Mouse (Mus musculus) left cerebral cortex, postnatal 25 days (tissue): ENCODE measurements around the gene 2810021J22Rik. TPM values are rescaled to one million over a fixed set of nuclear protein-coding genes. Genes with fewer than 3 reads are reported as not detected.
A peak's percentile ranks its signal among the peaks of the same experiment; 100 is the strongest.
"Not testable (repeated sequence)": the region's sequence is repeated elsewhere in the genome, so short reads cannot be mapped to it uniquely, and the experiment has no call there.

ENCODE experiments used
- DNase-seq, 2 experiments: peaks; one replicate each; pipeline ENCODE4 v3.0.0; 2022; ENCODE audit warnings: low spot score in 2 of 2, mixed read lengths in 1 of 2
- intact Hi-C: fragments of 180-260 bp; cut with DNase I; formaldehyde crosslinking; loops from one replicate; pipeline ENCODE4 v1.15.1; 2025
- total RNA-seq, 2 experiments: library from RNA; stranded (reverse); gene quantifications; 2 replicates each; pipeline ENCODE4 v1.2.3; 2021

Gene 2810021J22Rik
- 10 to 100 TPM in 1 of 2 experiments, 1 to 10 TPM in 1; 9.3 to 10.2 TPM for total RNA-seq

- peak; percentile 81 to 90 for DNase-seq
Measured at GRCm38 (mm10) chr11:58867039-58867953, at the start of gene 2810021J22Rik. Gene 2810021J22Rik (plus strand): TSS chr11:58867216.

DNA sequence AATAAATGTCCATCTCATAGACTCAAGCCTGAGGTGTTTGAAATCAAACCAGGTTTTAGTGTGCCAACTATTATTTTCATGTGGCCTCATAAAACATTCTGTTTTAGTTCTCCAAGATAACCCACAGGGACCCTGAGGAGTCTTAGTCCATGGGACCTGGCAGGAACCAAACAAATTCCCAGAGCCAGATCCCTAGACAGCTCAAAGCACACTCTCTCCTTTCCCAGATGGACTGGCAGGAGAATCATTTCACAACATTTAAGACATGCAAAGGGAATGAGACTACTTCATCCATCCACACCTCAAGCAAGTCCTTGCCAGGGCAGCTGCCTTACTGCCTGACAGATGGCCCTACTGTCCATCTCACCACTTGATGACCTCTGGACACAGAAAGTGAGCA, 38.1 kb upstream of the 2810021J22Rik start, which contains the start of gene Olfr312:
Gene Olfr312, plus strand, starts transcription at position 301 of the 400 bp plus-strand sequence.
- DNase-seq, intact Hi-C loops: not testable (repeated sequence)

More at GRCm38 (mm10) chr11:58867039-58867953, at the start of gene 2810021J22Rik:
- intact Hi-C loops: no loop called here

- no peak for DNase-seq
- intact Hi-C loops: no loop called here
Measured at GRCm38 (mm10) chr11:58829764-58830163, 37.3 kb upstream of the 2810021J22Rik start.

DNA sequence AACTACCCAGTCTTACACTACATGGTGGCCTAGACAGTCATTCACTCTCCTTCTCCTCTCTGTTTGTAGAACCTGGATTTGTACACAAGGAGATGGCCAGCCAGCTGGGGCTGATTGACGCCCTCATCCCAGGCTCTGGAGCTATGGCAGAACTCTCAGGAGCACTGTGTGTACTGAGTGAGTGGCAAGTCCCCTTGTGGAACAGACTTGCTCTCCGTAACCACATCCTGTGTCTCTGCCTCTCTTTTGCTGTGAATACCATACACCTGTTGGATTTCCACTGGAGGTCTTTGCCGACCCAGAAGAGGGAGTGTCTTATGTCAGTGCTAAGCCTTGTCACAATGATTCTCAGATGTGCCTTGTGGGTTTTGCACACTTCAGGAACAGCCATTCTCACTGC, 34.5 kb upstream of the 2810021J22Rik start:
- intact Hi-C loops: not testable (repeated sequence)

DNA sequence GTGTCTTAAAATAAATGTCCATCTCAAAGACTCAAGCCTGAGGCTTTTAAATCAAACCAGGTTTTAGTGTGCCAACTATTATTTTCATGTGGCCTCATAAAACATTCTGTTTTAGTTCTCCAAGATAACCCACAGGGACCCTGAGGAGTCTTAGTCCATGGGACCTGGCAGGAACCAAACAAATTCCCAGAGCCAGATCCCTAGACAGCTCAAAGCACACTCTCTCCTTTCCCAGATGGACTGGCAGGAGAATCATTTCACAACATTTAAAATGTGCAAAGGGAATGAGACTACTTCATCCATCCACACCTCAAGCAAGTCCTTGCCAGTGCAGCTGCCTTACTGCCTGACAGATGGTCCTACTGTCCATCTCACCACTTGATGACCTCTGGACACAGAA, 28.1 kb upstream of the 2810021J22Rik start, which contains the start of gene Olfr311:
Gene Olfr311, plus strand, starts transcription at position 301 of the 400 bp plus-strand sequence.
- intact Hi-C loops, DNase-seq: not testable (repeated sequence)

More for the DNA sequence above, 34.5 kb upstream of the 2810021J22Rik start:
- DNase-seq: not testable (repeated sequence)

DNA sequence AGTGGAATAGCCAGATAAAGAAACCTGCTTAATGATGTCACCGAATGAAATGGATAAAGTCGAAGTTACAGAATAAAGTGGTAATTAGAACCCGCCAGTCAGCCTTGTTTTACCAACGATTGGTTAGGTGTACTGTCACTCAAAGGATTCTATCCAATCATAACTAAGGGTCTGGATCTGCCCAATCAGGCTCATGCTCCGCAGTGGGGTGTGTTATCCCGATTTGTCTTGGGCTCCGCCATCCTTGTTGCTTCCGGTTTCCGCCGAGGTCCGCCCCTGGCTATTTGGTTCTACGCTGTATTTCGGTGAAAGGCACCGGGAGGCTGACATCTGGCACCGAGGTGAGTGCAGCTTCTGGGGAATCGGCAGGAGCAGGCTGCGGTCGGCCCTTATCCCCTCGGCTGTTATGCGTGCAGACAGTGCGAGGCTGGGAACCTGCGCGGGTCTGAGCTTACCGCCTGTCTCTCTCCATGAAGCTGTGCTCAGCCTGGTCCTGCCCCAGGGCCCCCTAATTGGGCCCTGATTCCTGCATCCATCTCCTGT, 20.0 kb upstream of the 2810021J22Rik start, which contains the start of gene Gm12258:
Gene Gm12258, plus strand, starts transcription at position 240 of the 543 bp plus-strand sequence.
- peak; percentile 92 to 98 for DNase-seq
- intact Hi-C loops: loop anchor here (5.0 kb wide), 1 partner anchor 50 kb away; no protein-coding TSS in a partner anchor

GRCm38 (mm10) chr11:58847636-58848035, 19.4 kb upstream of the 2810021J22Rik start:
- peak in 1 of 2 experiments; percentile 14 for DNase-seq
- intact Hi-C loops: loop anchor here (5.0 kb wide), 1 partner anchor 50 kb away; no protein-coding TSS in a partner anchor

- DNase-seq: no peak
- intact Hi-C loops: loop anchor here (5.0 kb wide), 1 partner anchor 52 kb away; no protein-coding TSS in a partner anchor
Measured at GRCm38 (mm10) chr11:58849731-58850130, 17.3 kb upstream of the 2810021J22Rik start.

DNA sequence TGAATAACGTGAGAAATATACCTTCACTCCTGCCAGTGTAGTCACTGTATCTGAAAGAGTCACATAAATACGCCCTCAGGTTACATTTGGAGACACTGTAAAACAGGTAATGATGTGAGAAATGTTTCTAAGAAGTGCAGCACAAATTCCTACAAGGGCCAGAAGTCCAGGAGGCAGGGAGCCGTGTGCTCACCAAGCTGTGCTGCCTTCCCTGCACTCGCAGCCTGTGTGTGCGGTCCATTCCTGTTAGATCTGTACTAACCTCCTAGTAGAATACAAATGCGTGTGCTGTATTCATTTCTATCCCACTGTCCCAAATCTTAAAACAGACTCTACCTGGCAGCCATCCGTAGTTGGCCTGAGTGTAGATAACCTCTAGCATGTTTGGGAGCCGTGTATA, 6.3 kb upstream of the 2810021J22Rik start:
- DNase-seq: no peak
- intact Hi-C loops: no loop called here

DNA sequence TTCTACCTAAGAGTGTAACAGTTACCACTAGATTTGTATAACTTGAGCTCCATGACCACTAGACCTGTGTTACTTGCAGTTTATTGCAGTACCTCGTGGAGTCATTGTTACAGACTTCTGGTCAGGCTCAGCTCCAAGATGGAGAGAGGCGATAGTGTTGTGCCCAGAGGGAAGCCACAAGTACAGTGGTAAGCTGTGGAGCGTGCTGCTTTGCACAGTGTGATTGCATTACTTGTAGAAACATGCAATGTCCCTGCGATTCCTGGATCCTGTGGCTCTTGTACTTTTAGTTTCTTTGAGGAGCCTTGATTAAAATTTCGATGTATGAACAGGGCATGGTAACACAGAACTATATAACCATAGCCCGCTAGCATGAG, 926 bp downstream of the 2810021J22Rik start:
- intact Hi-C loops: no loop called here
- DNase-seq: no peak

GRCm38 (mm10) chr11:58870961-58871360, 3.9 kb downstream of the 2810021J22Rik start:
- DNase-seq: no peak

GRCm38 (mm10) chr11:58883756-58884155, 16.7 kb downstream of the 2810021J22Rik start:
- no peak for DNase-seq
- intact Hi-C loops: no loop called here

More at GRCm38 (mm10) chr11:58870961-58871360, 3.9 kb downstream of the 2810021J22Rik start:
- intact Hi-C loops: no loop called here

DNA sequence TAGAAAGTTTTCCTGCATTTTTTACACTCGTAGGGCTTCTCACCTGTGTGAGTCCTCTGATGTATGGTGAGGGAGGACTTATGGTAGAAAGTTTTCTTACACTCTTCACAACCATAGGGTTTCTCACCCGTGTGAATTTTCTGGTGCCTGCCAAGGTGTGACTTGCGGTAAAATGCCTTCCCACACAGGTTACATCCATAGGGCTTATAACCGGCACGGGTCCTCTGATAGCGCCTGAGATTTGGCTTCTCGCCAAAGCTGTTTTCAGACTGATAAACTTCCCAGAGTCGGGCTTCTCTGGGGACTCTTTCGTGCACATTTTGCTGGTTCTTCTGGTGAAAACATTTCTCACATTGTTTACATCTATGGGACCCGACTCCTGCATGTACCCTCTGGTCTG, 23.5 kb downstream of the 2810021J22Rik start:
- no peak for DNase-seq
- intact Hi-C loops: no loop called here

GRCm38 (mm10) chr11:58894456-58894855, 27.4 kb downstream of the 2810021J22Rik start:
- intact Hi-C loops: no loop called here
- no peak for DNase-seq

DNA sequence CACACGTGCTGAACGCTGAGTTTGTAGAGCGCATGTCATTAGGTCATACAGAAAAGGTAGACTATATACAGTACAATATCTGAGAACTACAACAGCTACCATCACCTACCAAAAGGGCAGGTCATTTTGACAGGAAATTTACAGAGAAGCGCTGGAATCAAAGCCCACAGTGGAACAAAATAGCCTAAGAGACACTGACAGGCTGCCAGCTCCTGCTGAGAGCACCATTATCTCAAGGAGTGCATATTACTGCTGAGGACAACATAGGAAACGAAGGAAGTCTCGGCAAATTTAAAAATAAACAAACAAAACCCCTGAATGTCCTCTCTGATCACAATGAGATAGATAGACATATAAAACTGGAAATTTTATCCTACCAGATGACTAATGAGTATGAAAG, 30.5 kb downstream of the 2810021J22Rik start:
- intact Hi-C loops: no loop called here
- no peak for DNase-seq

DNA sequence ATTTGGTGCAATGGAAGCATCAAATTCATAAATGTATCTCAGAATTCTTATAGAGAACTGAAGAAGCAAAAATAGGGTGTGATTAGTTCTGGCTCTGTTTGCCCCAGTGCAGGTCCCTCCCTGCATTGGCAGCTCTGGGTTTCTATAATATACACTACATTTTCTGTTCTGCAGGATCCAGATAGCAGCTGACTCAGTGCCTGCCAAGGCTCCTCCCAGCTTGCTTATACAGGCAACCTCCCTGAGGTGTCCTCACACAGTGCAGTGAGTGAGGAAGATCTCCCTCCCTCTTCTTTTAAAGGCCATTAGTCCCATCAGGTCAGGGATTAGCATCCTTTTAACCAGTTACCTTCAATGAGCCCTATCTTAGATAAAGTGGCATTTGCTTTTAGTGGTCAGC, 34.1 kb downstream of the 2810021J22Rik start:
- intact Hi-C loops: no loop called here
- DNase-seq: no peak

DNA sequence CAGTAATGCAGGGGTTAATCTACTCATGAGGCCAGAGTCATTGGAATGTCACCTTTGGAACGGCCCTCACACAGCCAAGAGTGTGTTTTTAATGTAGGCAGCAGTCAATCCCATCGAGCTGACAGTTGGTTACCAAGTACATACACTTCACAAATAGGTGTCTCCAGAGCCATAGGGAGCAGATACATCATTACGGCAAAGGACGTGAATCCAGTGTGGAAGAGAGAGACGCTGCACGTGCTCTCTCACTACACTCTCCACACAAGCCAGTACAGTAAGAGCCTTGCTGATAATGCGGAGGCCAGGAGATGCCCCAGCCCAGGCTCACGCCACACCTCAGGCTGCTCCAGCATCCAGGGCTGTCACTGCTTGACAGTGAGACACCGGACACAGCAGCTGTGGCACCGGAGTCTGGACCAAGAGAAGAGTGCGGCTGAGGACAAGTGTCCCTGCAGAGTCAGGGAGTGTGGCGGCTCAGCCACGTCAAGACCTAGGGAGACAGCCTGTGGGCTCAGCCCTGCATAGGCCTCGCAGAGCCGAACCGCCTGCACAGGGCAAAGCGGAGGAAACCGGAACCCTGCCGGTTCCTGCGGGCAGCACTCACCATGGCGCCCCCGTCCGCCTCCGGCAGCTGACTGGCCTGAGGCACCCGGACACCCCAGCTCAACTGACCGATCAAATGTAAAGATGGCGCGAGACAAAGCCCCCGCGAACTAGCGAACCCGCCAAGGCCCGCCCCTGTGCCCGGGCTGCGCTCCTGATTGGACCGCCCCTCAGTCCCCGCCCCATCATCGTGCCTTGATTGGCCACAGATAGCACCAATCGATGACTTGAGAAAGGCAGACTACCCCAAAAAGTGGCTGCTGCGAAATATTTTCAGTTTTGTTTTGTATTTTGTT, 36.7 kb downstream of the 2810021J22Rik start, which contains the start of gene Zfp39:
Gene Zfp39, minus strand, starts transcription at position 715 of the 899 bp plus-strand sequence.
- intact Hi-C loops: no loop called here
- peak; percentile 94 to 97 for DNase-seq

DNA sequence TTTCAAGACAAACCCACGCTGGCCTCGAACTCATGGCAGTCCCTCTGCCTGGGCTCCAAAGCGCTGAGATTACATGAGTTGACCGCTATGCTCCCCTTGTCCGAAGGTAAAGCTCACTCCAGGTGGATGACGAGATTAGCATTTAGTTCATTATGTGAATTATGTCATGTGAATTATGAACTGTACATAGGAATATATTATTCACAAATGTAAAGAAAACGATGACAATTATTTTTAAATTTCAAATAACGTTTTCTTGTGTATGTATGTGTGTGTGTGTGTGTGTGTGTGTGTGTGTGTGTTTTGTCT, 37.3 kb downstream of the 2810021J22Rik start:
- DNase-seq: no peak
- intact Hi-C loops: no loop called here

- intact Hi-C loops: no loop called here
- DNase-seq: peak in 1 of 2 experiments; percentile 9
Measured at GRCm38 (mm10) chr11:58904838-58905237, 37.8 kb downstream of the 2810021J22Rik start.
